Mouse (Mus musculus) hindbrain, embryonic 10.5 days (tissue): Measurements from ENCODE around the gene Syvn1. TPM values are rescaled to one million over a fixed set of nuclear protein-coding genes. Genes with fewer than 3 reads are reported as not detected.
A peak's percentile ranks its signal among the peaks of the same experiment; 100 is the strongest.

Source experiments
- DNase-seq: peaks from one replicate; pipeline ENCODE4 v3.0.0-alpha.2; 2017; ENCODE audit warnings: low spot score
- H3K27ac ChIP-seq: fragments of 300-500 bp; sonication (generic); 2 replicates; pipeline ENCODE4 v1.5.1; 2016; ENCODE audit warnings: mild to moderate bottlenecking, moderate library complexity
- H3K27me3 ChIP-seq: fragments of 300-500 bp; sonication (generic); 2 replicates; pipeline ENCODE4 v1.6.1; 2016; ENCODE audit warnings: mild to moderate bottlenecking; ENCODE audit not compliant: poor library complexity, insufficient read depth, severe bottlenecking
- H3K36me3 ChIP-seq: fragments of 300-500 bp; sonication (generic); 2 replicates; pipeline ENCODE4 v1.6.1; 2016; ENCODE audit warnings: mild to moderate bottlenecking, moderate library complexity
- H3K4me1 ChIP-seq: fragments of 300-500 bp; sonication (generic); replicated peaks from 2 replicates; pipeline ENCODE4 v1.6.1; 2016; ENCODE audit warnings: mild to moderate bottlenecking
- H3K4me3 ChIP-seq: fragments of 300-500 bp; sonication (generic); 2 replicates; pipeline ENCODE4 v1.5.1; 2016; ENCODE audit warnings: mild to moderate bottlenecking, moderate library complexity
- H3K9me3 ChIP-seq: fragments of 300-500 bp; sonication (generic); 2 replicates; pipeline ENCODE4 v1.6.1; 2016; ENCODE audit warnings: mild to moderate bottlenecking, moderate library complexity
- WGBS: fragments of 180-500 bp; shearing (Covaris S2); methylation state at CpG from one replicate; pipeline ENCODE4 v1.1.7; 2016; 5-methylcytosine and 5-hydroxymethylcytosine counted together
- polyA plus RNA-seq: library from polyadenylated mRNA; unstranded; fragments of >200 nt; fragmentation: Nextera tagmentation; extraction: Ambion mirVana; gene quantifications from 2 replicates; pipeline ENCODE4 v1.2.1, GENCODE M21; 2016

The Syvn1 gene
- 37.0 and 39.2 TPM in 2 replicates for polyA plus RNA-seq

- Histone ChIP-seq H3K36me3 (peaks cover 42% of the 10 kb centered on the region), H3K4me1 (peaks cover 38% of the 10 kb centered on the region), H3K27me3 (no peaks in the 10 kb centered on the region), H3K9me3 (no peaks in the 10 kb centered on the region), H3K4me3 (peak within 1 kb of the TSS; percentile 92), H3K27ac (peak within 1 kb of the TSS; percentile 99)
- WGBS, result under 1% methylated on average over 65 of the region's 65 CpGs
- peak; percentile 92 for DNase-seq
Observed at GRCm38 (mm10) chr19:6046294-6047153, at the start of gene Syvn1. Syvn1 (plus strand) TSS chr19:6046576.

DNA sequence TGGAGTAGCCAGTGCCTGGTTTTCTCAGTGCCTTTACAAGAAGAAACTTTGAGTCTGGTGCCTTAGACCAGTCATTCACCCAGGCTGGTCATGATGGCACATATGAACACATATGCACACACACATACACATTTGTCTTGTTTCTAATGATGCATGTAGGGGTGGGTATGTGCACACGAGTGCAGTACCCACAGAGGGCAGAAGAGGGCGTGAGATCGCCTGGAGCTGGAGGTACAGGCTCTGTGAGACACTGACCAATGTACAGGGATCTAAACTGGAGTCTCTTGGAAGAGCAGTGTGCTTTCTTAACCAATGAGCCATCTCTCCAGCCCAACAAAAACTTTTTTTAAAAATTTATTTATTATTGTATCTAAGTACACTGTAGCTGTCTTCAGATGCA is 48.2 kb upstream of the Syvn1 start:
- Histone ChIP-seq H3K4me1 (no peaks in the 10 kb centered on the region), H3K27ac (no peak overlapping the region), H3K27me3 (no peaks in the 10 kb centered on the region), H3K36me3 (no peaks in the 10 kb centered on the region), H3K4me3 (no peak overlapping the region), H3K9me3 (no peaks in the 10 kb centered on the region)
- 86% methylated on average over 3 of the region's 3 CpGs for WGBS
- DNase-seq, result no peak

- H3K4me3 ChIP-seq, result no peak overlapping the region
- H3K27me3 ChIP-seq, result no peaks in the 10 kb centered on the region
- H3K4me1 ChIP-seq, result no peaks in the 10 kb centered on the region
- DNase-seq, result no peak
- H3K9me3 ChIP-seq, result no peaks in the 10 kb centered on the region
- WGBS, result 81% methylated on average over 5 of the region's 5 CpGs
- H3K36me3 ChIP-seq, result no peaks in the 10 kb centered on the region
- no peak overlapping the region for H3K27ac ChIP-seq
Observed at GRCm38 (mm10) chr19:5999969-6000368, 46.4 kb upstream of the Syvn1 start.

DNA sequence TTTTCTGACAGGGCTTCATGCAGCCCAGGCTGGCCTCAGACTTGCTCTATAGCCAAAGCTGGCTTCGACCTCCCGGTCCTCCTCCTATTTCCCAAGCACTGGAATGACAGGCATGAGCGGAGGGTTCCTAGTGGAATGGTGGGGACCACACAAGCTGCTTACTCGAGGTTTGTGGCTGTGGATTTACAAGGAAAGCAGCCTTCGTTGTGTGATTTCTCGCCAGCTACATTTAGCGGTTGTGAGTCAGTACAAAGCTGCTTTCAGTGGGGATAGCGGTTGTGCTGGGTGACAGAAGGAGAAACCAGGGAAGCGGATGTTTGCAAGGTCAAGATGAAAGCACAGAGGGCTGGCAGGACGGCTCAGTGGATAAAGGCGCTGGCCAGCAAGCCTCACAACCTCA is 40.8 kb upstream of the Syvn1 start:
- no peaks in the 10 kb centered on the region for H3K27me3 ChIP-seq
- H3K4me1 ChIP-seq, result no peaks in the 10 kb centered on the region
- WGBS, result 72% methylated on average over 11 of the region's 11 CpGs

GRCm38 (mm10) chr19:6007013-6007412 is 39.4 kb upstream of the Syvn1 start:
- Histone ChIP-seq H3K36me3 (no peaks in the 10 kb centered on the region), H3K4me1 (0 out of 2 replicates have a peak, but pooled peaks cover 3% of the 10 kb centered on the region), H3K9me3 (no peaks in the 10 kb centered on the region), H3K27me3 (no peaks in the 10 kb centered on the region), H3K4me3 (no peak overlapping the region), H3K27ac (no peak overlapping the region)
- 89% methylated on average over 13 of the region's 13 CpGs for WGBS
- DNase-seq, result no peak

More for the DNA sequence above, 40.8 kb upstream of the Syvn1 start:
- Histone ChIP-seq H3K4me3 (no peak overlapping the region), H3K27ac (no peak overlapping the region), H3K9me3 (no peaks in the 10 kb centered on the region), H3K36me3 (no peaks in the 10 kb centered on the region)
- DNase-seq, result no peak

DNA sequence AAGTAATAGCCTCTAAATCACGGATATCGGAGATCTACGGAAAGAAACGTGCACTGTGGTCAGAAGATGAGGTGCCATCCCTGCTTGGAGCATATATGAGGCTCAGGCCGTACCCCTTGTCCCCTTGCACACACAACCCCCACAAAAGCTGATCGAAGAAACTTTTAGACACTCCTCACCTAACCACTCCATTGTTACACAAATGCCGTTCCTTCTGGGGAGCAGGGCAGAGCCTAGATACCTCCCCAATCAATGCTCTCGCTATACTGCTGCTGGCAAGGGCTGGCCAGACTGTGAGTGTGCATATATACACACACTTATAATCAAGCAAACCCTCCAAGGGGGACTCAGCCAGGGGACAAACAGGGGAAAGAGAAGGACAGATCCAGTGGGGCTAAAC is 37.2 kb upstream of the Syvn1 start:
- Histone ChIP-seq H3K27me3 (peaks cover 10% of the 10 kb centered on the region), H3K4me3 (no peak overlapping the region), H3K4me1 (0 out of 2 replicates have a peak, but pooled peaks cover 12% of the 10 kb centered on the region), H3K9me3 (no peaks in the 10 kb centered on the region), H3K36me3 (no peaks in the 10 kb centered on the region), H3K27ac (no peak overlapping the region)
- DNase-seq, result no peak
- 66% methylated on average over 8 of the region's 8 CpGs for WGBS

DNA sequence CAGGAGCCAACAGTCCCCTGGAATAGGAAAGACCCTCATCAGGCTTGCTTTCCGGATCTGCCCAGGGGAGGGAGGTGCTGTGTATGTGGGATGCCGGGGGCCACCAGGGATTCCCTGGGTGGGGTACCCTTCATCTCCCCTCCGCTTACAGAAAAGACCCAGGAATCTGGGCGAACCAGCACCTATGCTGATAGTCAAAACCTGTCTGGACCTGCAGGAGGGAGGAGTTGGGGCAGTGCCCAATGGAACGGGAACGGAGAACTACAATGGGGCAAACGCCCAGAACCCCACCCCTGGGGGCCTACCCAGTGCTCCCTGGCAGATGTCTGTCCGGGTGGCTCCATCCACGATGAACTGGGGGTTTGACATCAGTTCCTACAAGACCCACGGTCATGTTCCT is 32.7 kb upstream of the Syvn1 start:
- H3K27me3 ChIP-seq, result peaks cover 45% of the 10 kb centered on the region
- WGBS, result 89% methylated on average over 10 of the region's 10 CpGs

DNA sequence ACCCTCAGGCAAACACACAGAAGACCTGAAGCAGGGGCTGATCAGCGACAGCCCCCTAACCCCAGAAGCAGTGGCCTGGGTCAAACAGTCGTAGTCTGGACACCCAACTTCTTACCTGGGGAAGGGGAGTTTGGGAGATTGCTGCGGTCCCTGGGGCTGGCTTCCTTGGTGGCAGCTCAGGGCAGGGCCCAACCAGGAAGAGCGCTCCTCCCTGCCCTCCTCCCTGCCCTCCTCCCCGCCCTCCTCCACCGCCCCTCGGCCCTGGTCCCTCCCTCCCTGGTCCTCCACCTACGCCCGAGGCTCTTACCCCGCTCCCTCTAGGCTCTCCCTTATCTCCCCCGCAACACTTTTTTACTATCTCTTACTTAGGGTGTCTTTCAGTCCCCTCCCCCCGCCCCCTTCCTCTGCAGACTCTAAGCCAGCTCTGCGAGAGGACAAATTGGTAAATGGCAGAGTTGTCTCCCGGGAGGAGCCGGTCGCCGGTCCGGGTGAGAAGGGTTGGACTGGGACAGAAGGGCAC is 31.3 kb upstream of the Syvn1 start:
- WGBS, result 3% methylated on average over 18 of the region's 18 CpGs
- H3K27me3 ChIP-seq, result peaks cover 45% of the 10 kb centered on the region
- H3K4me1 ChIP-seq, result peaks cover 35% of the 10 kb centered on the region
- peak overlapping the region; percentile 65 for H3K4me3 ChIP-seq
- no peaks in the 10 kb centered on the region for H3K36me3 ChIP-seq
- peak overlapping the region; percentile 85 for H3K27ac ChIP-seq
- H3K9me3 ChIP-seq, result no peaks in the 10 kb centered on the region
- no peak for DNase-seq

More for the DNA sequence above, 32.7 kb upstream of the Syvn1 start:
- DNase-seq, result no peak
- Histone ChIP-seq H3K4me3 (no peak overlapping the region), H3K36me3 (no peaks in the 10 kb centered on the region), H3K4me1 (peaks cover 35% of the 10 kb centered on the region), H3K9me3 (no peaks in the 10 kb centered on the region), H3K27ac (no peak overlapping the region)

- 2% methylated on average over 40 of the region's 40 CpGs for WGBS
- H3K27ac ChIP-seq, result peak within 1 kb of the TSS; percentile 85
- H3K4me1 ChIP-seq, result peaks cover 35% of the 10 kb centered on the region
- peak within 1 kb of the TSS; percentile 65 for H3K4me3 ChIP-seq
- peaks cover 45% of the 10 kb centered on the region for H3K27me3 ChIP-seq
- no peaks in the 10 kb centered on the region for H3K36me3 ChIP-seq
- H3K9me3 ChIP-seq, result no peaks in the 10 kb centered on the region
- DNase-seq, result peak; percentile 77
Observed at GRCm38 (mm10) chr19:6015511-6016315, 30.7 kb upstream of the Syvn1 start, which contains the start of gene Capn1. Capn1 (minus strand) TSS chr19:6015897.

GRCm38 (mm10) chr19:6016532-6016931 is 29.8 kb upstream of the Syvn1 start:
- Histone ChIP-seq H3K9me3 (no peaks in the 10 kb centered on the region), H3K27me3 (peaks cover 45% of the 10 kb centered on the region), H3K27ac (no peak overlapping the region), H3K4me1 (peaks cover 32% of the 10 kb centered on the region), H3K36me3 (no peaks in the 10 kb centered on the region), H3K4me3 (peak overlapping the region; percentile 65; the same call in 1 of the 2 replicates)
- DNase-seq, result no peak
- WGBS, result 44% methylated on average over 7 of the region's 7 CpGs

- Histone ChIP-seq H3K9me3 (no peaks in the 10 kb centered on the region), H3K27me3 (peaks cover 43% of the 10 kb centered on the region), H3K4me3 (no peak overlapping the region), H3K27ac (no peak overlapping the region), H3K4me1 (peaks cover 34% of the 10 kb centered on the region), H3K36me3 (no peaks in the 10 kb centered on the region)
- peak; percentile 86 for DNase-seq
- 31% methylated on average over 15 of the region's 15 CpGs for WGBS
Observed at GRCm38 (mm10) chr19:6018142-6019089, 28.0 kb upstream of the Syvn1 start.

DNA sequence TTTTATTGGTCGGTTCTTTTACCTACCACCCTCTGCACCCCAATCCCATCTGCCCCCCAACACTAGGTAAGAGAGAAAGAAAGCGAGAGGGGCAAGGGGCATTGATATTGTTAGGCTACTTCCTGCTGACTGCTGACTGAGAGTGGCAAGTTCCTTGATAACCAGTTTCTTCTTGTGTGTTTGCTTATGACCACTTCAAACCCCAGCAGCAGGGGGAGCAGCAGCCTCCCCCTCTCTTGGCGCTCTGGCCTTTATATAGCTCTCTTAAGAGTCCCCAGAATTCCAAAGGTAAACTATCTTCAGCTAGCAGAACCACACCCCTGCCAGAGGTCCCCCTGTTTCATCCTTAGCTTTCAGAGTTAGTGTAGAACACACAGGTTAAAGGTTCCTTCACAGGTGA is 26.1 kb upstream of the Syvn1 start:
- no peaks in the 10 kb centered on the region for H3K36me3 ChIP-seq
- no peak overlapping the region for H3K4me3 ChIP-seq
- no peak overlapping the region for H3K27ac ChIP-seq
- 56% methylated on average over 3 of the region's 3 CpGs for WGBS
- peaks cover 29% of the 10 kb centered on the region for H3K27me3 ChIP-seq
- DNase-seq, result no peak
- peaks cover 21% of the 10 kb centered on the region for H3K4me1 ChIP-seq
- no peaks in the 10 kb centered on the region for H3K9me3 ChIP-seq
